ENCODE assay signal across 9 mouse cellular contexts in genomic region chr4:49958275-49958674, GRCm38 (mm10).
DNase-seq lines count a peak whose midpoint lies in the region; ATAC-seq and TF ChIP-seq lines count a peak whose summit lies in the region.
"Had no signal": no experiment of that assay in that cellular context is flagged by ENCODE, and none has a peak within 500 bp of the region (broad histone marks: within the 10 kb centered on the region; RNA-seq: fewer than 3 reads in every experiment).

No protein-coding gene starts in this region.

- no peaks in the 10 kb centered on the region for H3K9me3 ChIP-seq in forebrain, postnatal 0 days (ENCODE audit: low read length)

- ATAC-seq in forebrain, postnatal 0 days: no peak
- no peak for ATAC-seq in megakaryocyte-erythroid progenitor cell, adult 5-6 weeks (replicated peaks; ENCODE audit: low FRiP score, low TSS enrichment, poor library complexity, severe bottlenecking)

- H3K9ac ChIP-seq in forebrain, postnatal 0 days: no peak overlapping the region

- peak; percentile 21; the same call in 1 of the 2 replicates for TF ChIP-seq CTCF in cerebellum, adult 2 months (IDR thresholded peaks at IDR 0.05; ENCODE audit: borderline replicate concordance, insufficient read depth, low read depth, low read length)
- TF ChIP-seq CTCF in forebrain, postnatal 0 days (IDR thresholded peaks at IDR 0.05; ENCODE audit: low read depth): peak; percentile 57

- peak in 1 of 2 experiments; percentile 1 for DNase-seq in cerebellum, adult 2 months
- no peak for DNase-seq in cerebellum, postnatal 4 days (ENCODE audit: low spot score in 2 of 2)
- peak; percentile 18 for DNase-seq in layer of hippocampus, adult 11-12 months (ENCODE audit: low spot score)
- no peak for DNase-seq in layer of hippocampus, postnatal 25 days (ENCODE audit: extremely low spot score in 1 of 2, low spot score in 1 of 2)
- peak; percentile 24 for DNase-seq in ES-CJ7 (ENCODE audit: low read depth, low spot score)
- peak; percentile 49 for DNase-seq in forebrain, postnatal 0 days
- DNase-seq in spleen, postnatal 14 days (ENCODE audit: low spot score in 2 of 2): no peak
- DNase-seq: gastrocnemius, postnatal 10 days had no signal

- 14% methylated on average over 2 of the region's 2 CpGs for WGBS in cerebellum, adult 2 months
- 13% methylated on average over 2 of the region's 2 CpGs for WGBS in forebrain, postnatal 0 days

- no peaks in the 10 kb centered on the region for H3K4me1 ChIP-seq in cerebellum, adult 2 months (ENCODE audit: control insufficient read depth, insufficient read depth, low read length)
- no peaks in the 10 kb centered on the region for H3K4me1 ChIP-seq in forebrain, postnatal 0 days (ENCODE audit: insufficient read depth)

- H3K4me3 ChIP-seq in cerebellum, adult 2 months (replicated peaks; ENCODE audit: insufficient read depth, low read depth, low read length): no peak overlapping the region
- H3K4me3 ChIP-seq in forebrain, postnatal 0 days (ENCODE audit: low read depth, low read length): no peak overlapping the region

- H3K27ac ChIP-seq in cerebellum, adult 2 months (ENCODE audit: insufficient read depth, low read length): no peak overlapping the region
- H3K27ac ChIP-seq in forebrain, postnatal 0 days (ENCODE audit: low read depth, low read length): no peak overlapping the region

- no peak for TF ChIP-seq POLR2A in cerebellum, adult 2 months (IDR thresholded peaks at IDR 0.05; ENCODE audit: borderline replicate concordance, insufficient read depth, low read length)

- no peaks in the 10 kb centered on the region for H3K36me3 ChIP-seq in forebrain, postnatal 0 days (ENCODE audit: insufficient read depth)

- no peaks in the 10 kb centered on the region for H3K27me3 ChIP-seq in cerebellum, adult 2 months (ENCODE audit: control insufficient read depth, insufficient read depth, low read length)
- no peaks in the 10 kb centered on the region for H3K27me3 ChIP-seq in forebrain, postnatal 0 days (ENCODE audit: insufficient read depth, low read length)

- no peak overlapping the region for H3K4me2 ChIP-seq in forebrain, postnatal 0 days (ENCODE audit: low read depth)

Comparison
In these comparisons a context has a peak if more than half of its experiments do, and no peak if none do; other contexts are left out.
1. DNase-seq: peak in layer of hippocampus, adult 11-12 months (single experiment), ES-CJ7 (single experiment) and forebrain, postnatal 0 days (single experiment); none in cerebellum, postnatal 4 days (0 of 2), layer of hippocampus, postnatal 25 days (0 of 2) and spleen, postnatal 14 days (0 of 2).